Mouse (Mus musculus) intestine, embryonic 14.5 days (tissue): ENCODE data around the gene Tmem189. TPM values are rescaled to one million over a fixed set of nuclear protein-coding genes. Genes with fewer than 3 reads are reported as not detected.
A peak's percentile ranks its signal among the peaks of the same experiment; 100 is the strongest.

Source experiments
- ATAC-seq: fragments of 200-750 bp; cut with Nextera tagmentation; replicated peaks from 2 replicates; pipeline ENCODE4 v1.8.0; 2017; ENCODE audit warnings: low read depth, moderate number of reproducible peaks, moderate TSS enrichment, moderate library complexity; ENCODE audit not compliant: low FRiP score, low TSS enrichment
- DNase-seq: peaks from one replicate; pipeline ENCODE4 v3.0.0-alpha.2; 2018; ENCODE audit warnings: low spot score
- H3K27ac ChIP-seq: fragments of 300-500 bp; sonication (generic); 2 replicates; pipeline ENCODE4 v1.5.1; 2014; ENCODE audit warnings: low read depth, mild to moderate bottlenecking, control low read depth
- H3K27me3 ChIP-seq: fragments of 300-500 bp; sonication (generic); replicated peaks from 2 replicates; pipeline ENCODE4 v1.6.1; 2014; ENCODE audit warnings: low read length, control low read depth; ENCODE audit not compliant: control insufficient read depth, insufficient read depth
- H3K36me3 ChIP-seq: fragments of 300-500 bp; sonication (generic); 2 replicates; pipeline ENCODE4 v1.6.1; 2014; ENCODE audit warnings: low read length, control low read depth; ENCODE audit not compliant: control insufficient read depth, insufficient read depth
- H3K4me1 ChIP-seq: fragments of 300-500 bp; sonication (generic); replicated peaks from 2 replicates; pipeline ENCODE4 v1.6.1; 2014; ENCODE audit warnings: low read length, control low read depth, mixed read lengths; ENCODE audit not compliant: control insufficient read depth, insufficient read depth
- H3K4me2 ChIP-seq: fragments of 300-500 bp; sonication (generic); 2 replicates; pipeline ENCODE4 v1.6.1; 2014; ENCODE audit warnings: low read length
- H3K4me3 ChIP-seq: fragments of 300-500 bp; sonication (generic); 2 replicates; pipeline ENCODE4 v1.5.1; 2014; ENCODE audit warnings: low read depth, low read length, control low read depth, mixed read lengths
- H3K9ac ChIP-seq: fragments of 300-500 bp; sonication (generic); 2 replicates; pipeline ENCODE4 v1.6.1; 2014; ENCODE audit warnings: mild to moderate bottlenecking, low read length
- H3K9me3 ChIP-seq: fragments of 300-500 bp; sonication (generic); 2 replicates; pipeline ENCODE4 v1.6.1; 2016; ENCODE audit warnings: low read length, control low read depth; ENCODE audit not compliant: control insufficient read depth
- WGBS: fragments of 180-500 bp; shearing (Covaris S2); extraction: QIAGEN DNeasy Blood & Tissue Kit; methylation state at CpG from one replicate; pipeline ENCODE4 v1.1.7; 2014; 5-methylcytosine and 5-hydroxymethylcytosine counted together
- polyA plus RNA-seq: library from polyadenylated mRNA; unstranded; fragments of >200 nt; fragmentation: Nextera tagmentation; extraction: Ambion mirVana; gene quantifications from 2 replicates; pipeline ENCODE4 v1.2.1, GENCODE M21; 2014

Gene Tmem189
- polyA plus RNA-seq, 1 experiment from 2014 or later: 42.0 TPM

- H3K36me3 ChIP-seq: peaks cover 9% of the 10 kb centered on the region
- peak overlapping the region; percentile 41; the same call in 1 of the 2 replicates for H3K27ac ChIP-seq
- no peak overlapping the region for H3K9ac ChIP-seq
- peak overlapping the region; percentile 87 for H3K4me3 ChIP-seq
- H3K4me1 ChIP-seq: peaks cover 16% of the 10 kb centered on the region
- H3K4me2 ChIP-seq: peak overlapping the region; percentile 85
- 0 out of 2 replicates have a peak, but pooled peaks cover 3% of the 10 kb centered on the region for H3K27me3 ChIP-seq
- DNase-seq (no peak), ATAC-seq (no peak; the same call in 1 of the 2 replicates)
- 71% methylated on average over 10 of the region's 10 CpGs for WGBS
- H3K9me3 ChIP-seq: no peaks in the 10 kb centered on the region
Observed at GRCm38 (mm10) chr2:167659177-167659846, 30.3 kb downstream of the Tmem189 start.

- Histone ChIP-seq H3K9me3 (no peaks in the 10 kb centered on the region), H3K4me1 (peaks cover 16% of the 10 kb centered on the region), H3K36me3 (peaks cover 15% of the 10 kb centered on the region), H3K4me2 (peak overlapping the region; percentile 5; the same call in 1 of the 2 replicates), H3K27me3 (0 out of 2 replicates have a peak, but pooled peaks cover 3% of the 10 kb centered on the region), H3K9ac (no peak overlapping the region), H3K27ac (no peak overlapping the region), H3K4me3 (no peak overlapping the region)
- DNase-seq (no peak), ATAC-seq (no peak)
- 57% methylated on average over 11 of the region's 11 CpGs for WGBS
Observed at GRCm38 (mm10) chr2:167658712-167659111, 30.9 kb downstream of the Tmem189 start.

GRCm38 (mm10) chr2:167657973-167658372, 31.6 kb downstream of the Tmem189 start:
- Histone ChIP-seq H3K9me3 (no peaks in the 10 kb centered on the region), H3K4me2 (no peak overlapping the region), H3K27ac (no peak overlapping the region), H3K4me3 (no peak overlapping the region), H3K9ac (no peak overlapping the region), H3K36me3 (peaks cover 16% of the 10 kb centered on the region), H3K4me1 (peaks cover 16% of the 10 kb centered on the region), H3K27me3 (0 out of 2 replicates have a peak, but pooled peaks cover under 1% of the 10 kb centered on the region)
- DNase-seq (no peak), ATAC-seq (no peak)
- 92% methylated on average over 4 of the region's 4 CpGs for WGBS

- ATAC-seq: no peak
- H3K36me3 ChIP-seq: peaks cover 23% of the 10 kb centered on the region
- H3K27me3 ChIP-seq: no peaks in the 10 kb centered on the region
- H3K4me3 ChIP-seq: no peak overlapping the region
- H3K4me2 ChIP-seq: no peak overlapping the region
- H3K27ac ChIP-seq: no peak overlapping the region
- 83% methylated on average over 16 of the region's 16 CpGs for WGBS
- no peaks in the 10 kb centered on the region for H3K9me3 ChIP-seq
- H3K9ac ChIP-seq: 0 out of 2 replicates have a peak overlapping the region, but pooled peaks have one; percentile 10
- peaks cover 16% of the 10 kb centered on the region for H3K4me1 ChIP-seq
- no peak for DNase-seq
Observed at GRCm38 (mm10) chr2:167656629-167657478, 32.8 kb downstream of the Tmem189 start.

GRCm38 (mm10) chr2:167654911-167655600, 34.6 kb downstream of the Tmem189 start:
- H3K9ac ChIP-seq: no peak overlapping the region
- ATAC-seq (no peak), DNase-seq (no peak)
- no peak overlapping the region for H3K4me2 ChIP-seq
- H3K4me1 ChIP-seq: peaks cover 11% of the 10 kb centered on the region
- H3K9me3 ChIP-seq: no peaks in the 10 kb centered on the region
- peaks cover 28% of the 10 kb centered on the region for H3K36me3 ChIP-seq
- H3K27ac ChIP-seq: no peak overlapping the region
- H3K4me3 ChIP-seq: no peak overlapping the region
- 76% methylated on average over 10 of the region's 10 CpGs for WGBS
- no peaks in the 10 kb centered on the region for H3K27me3 ChIP-seq

- ATAC-seq (0 out of 2 replicates have a peak, but pooled peaks have one; percentile 26), DNase-seq (no peak)
- no peaks in the 10 kb centered on the region for H3K9me3 ChIP-seq
- H3K4me2 ChIP-seq: no peak overlapping the region
- no peak overlapping the region for H3K27ac ChIP-seq
- 0 out of 2 replicates have a peak, but pooled peaks cover 2% of the 10 kb centered on the region for H3K4me1 ChIP-seq
- H3K9ac ChIP-seq: no peak overlapping the region
- no peaks in the 10 kb centered on the region for H3K27me3 ChIP-seq
- peaks cover 38% of the 10 kb centered on the region for H3K36me3 ChIP-seq
- H3K4me3 ChIP-seq: no peak overlapping the region
- 64% methylated on average over 7 of the region's 7 CpGs for WGBS
Observed at GRCm38 (mm10) chr2:167652694-167653093, 36.9 kb downstream of the Tmem189 start.

- 91% methylated on average over 9 of the region's 9 CpGs for WGBS
Observed at GRCm38 (mm10) chr2:167651622-167652021, 38.0 kb downstream of the Tmem189 start.

GRCm38 (mm10) chr2:167649290-167650032, 40.2 kb downstream of the Tmem189 start:
- Histone ChIP-seq H3K36me3 (peaks cover 46% of the 10 kb centered on the region), H3K4me1 (0 out of 2 replicates have a peak, but pooled peaks cover 2% of the 10 kb centered on the region), H3K9me3 (no peaks in the 10 kb centered on the region), H3K4me3 (no peak overlapping the region), H3K9ac (no peak overlapping the region), H3K27ac (no peak overlapping the region), H3K4me2 (no peak overlapping the region), H3K27me3 (no peaks in the 10 kb centered on the region)
- DNase-seq (no peak), ATAC-seq (no peak)
- 89% methylated on average over 12 of the region's 12 CpGs for WGBS

More at GRCm38 (mm10) chr2:167651622-167652021, 38.0 kb downstream of the Tmem189 start:
- Histone ChIP-seq H3K36me3 (peaks cover 39% of the 10 kb centered on the region), H3K4me1 (0 out of 2 replicates have a peak, but pooled peaks cover 2% of the 10 kb centered on the region), H3K9ac (no peak overlapping the region), H3K27me3 (no peaks in the 10 kb centered on the region), H3K4me2 (no peak overlapping the region), H3K27ac (no peak overlapping the region), H3K9me3 (no peaks in the 10 kb centered on the region), H3K4me3 (no peak overlapping the region)
- ATAC-seq: no peak
- no peak for DNase-seq
